Comparison of ENCODE assay signal across 10 mouse cellular contexts in genomic region chr16:33454306-33454705, GRCm38 (mm10).
"Had no signal": no experiment of that assay in that cellular context is flagged by ENCODE, and none has a peak within 500 bp of the region (broad histone marks: within the 10 kb centered on the region; RNA-seq: fewer than 3 reads in every experiment).

No protein-coding gene starts in this region.

- H3K4me2 ChIP-seq: liver, embryonic 12.5 days; lung, embryonic 15.5 days; midbrain, embryonic 12.5 days had no signal

- H3K4me3 ChIP-seq: layer of hippocampus, adult 2 months; limb, embryonic 10.5 days; liver, embryonic 12.5 days; lung, embryonic 15.5 days; midbrain, embryonic 12.5 days had no signal

- H3K9ac ChIP-seq: liver, embryonic 12.5 days; lung, embryonic 15.5 days; midbrain, embryonic 12.5 days had no signal

- H3K27me3 ChIP-seq: liver, embryonic 12.5 days; lung, embryonic 15.5 days; midbrain, embryonic 12.5 days had no signal

- ATAC-seq: liver, embryonic 12.5 days had no signal

- H3K27ac ChIP-seq: layer of hippocampus, adult 2 months; limb, embryonic 10.5 days; liver, embryonic 12.5 days; lung, embryonic 15.5 days; midbrain, embryonic 12.5 days had no signal

- DNase-seq: kidney, postnatal 10 days; kidney, postnatal 4 days; right cerebral cortex, adult 18-20 months; right cerebral cortex, postnatal 25 days; thymus, postnatal 36 days had no signal

- H3K9me3 ChIP-seq: limb, embryonic 10.5 days; liver, embryonic 12.5 days; lung, embryonic 15.5 days; midbrain, embryonic 12.5 days had no signal
